Mouse (Mus musculus) liver, adult 2 months (tissue): ENCODE data around the gene Plekhg1. TPM values are rescaled to one million over a fixed set of nuclear protein-coding genes. Genes with fewer than 3 reads are reported as not detected.
A peak's percentile ranks its signal among the peaks of the same experiment; 100 is the strongest.

Source experiments
- DNase-seq: peaks from one replicate; pipeline ENCODE4 v3.0.0-alpha.2; 2011; ENCODE audit warnings: low read depth, low spot score; ENCODE audit errors: extremely low read depth
- H3K27ac ChIP-seq: fragments of 200-500 bp; replicated peaks from 2 replicates; pipeline ENCODE4 v1.5.1; 2012; ENCODE audit warnings: low read depth, mild to moderate bottlenecking, control low read depth, inconsistent platforms, low read length; ENCODE audit not compliant: insufficient read depth
- H3K27me3 ChIP-seq: fragments of 200-500 bp; 2 replicates; pipeline ENCODE4 v1.6.1; 2012; ENCODE audit warnings: mild to moderate bottlenecking, moderate library complexity, low read length, inconsistent platforms; ENCODE audit not compliant: control insufficient read depth, insufficient read depth
- H3K36me3 ChIP-seq: fragments of 200-500 bp; 2 replicates; pipeline ENCODE4 v1.6.1; 2012; ENCODE audit warnings: low read length, inconsistent platforms; ENCODE audit not compliant: control insufficient read depth, insufficient read depth
- H3K4me1 ChIP-seq: fragments of 200-500 bp; 2 replicates; pipeline ENCODE4 v1.6.1; 2011; ENCODE audit warnings: low read length; ENCODE audit not compliant: control insufficient read depth, insufficient read depth
- H3K4me3 ChIP-seq: fragments of 200-500 bp; 2 replicates; pipeline ENCODE4 v1.5.1; 2011; ENCODE audit warnings: low read depth, mild to moderate bottlenecking, control low read depth, low read length, moderate library complexity; ENCODE audit not compliant: insufficient read depth
- H3K79me2 ChIP-seq: fragments of 200-500 bp; 2 replicates; pipeline ENCODE4 v1.6.1; 2012; ENCODE audit warnings: inconsistent platforms, mild to moderate bottlenecking, low read length, moderate library complexity; ENCODE audit not compliant: control insufficient read depth, insufficient read depth
- H3K9ac ChIP-seq: fragments of 200-500 bp; 2 replicates; pipeline ENCODE4 v1.6.1; 2012; ENCODE audit warnings: low read depth, mild to moderate bottlenecking, control low read depth, inconsistent platforms, low read length
- CTCF ChIP-seq: fragments of 200-500 bp; IDR thresholded peaks from 2 replicates; pipeline ENCODE4 v1.5.1; 2011; ENCODE audit warnings: low read depth, low read length, control low read depth
- POLR2A ChIP-seq: fragments of 200-500 bp; IDR thresholded peaks from 2 replicates; pipeline ENCODE4 v1.6.1; 2011; ENCODE audit warnings: low read length, control low read depth; ENCODE audit not compliant: insufficient read depth; ENCODE audit errors: extremely low read depth
- WGBS: fragments of 180-500 bp; shearing (Covaris S2); methylation state at CpG from one replicate; pipeline ENCODE4 v1.1.7; 2018; 5-methylcytosine and 5-hydroxymethylcytosine counted together
- polyA plus RNA-seq: library from polyadenylated mRNA; depleted of rRNA; stranded (reverse); fragments of >200 nt; gene quantifications from 2 replicates; pipeline ENCODE4 v1.2.3, GENCODE M21; 2012
- total RNA-seq: library from RNA; depleted of rRNA; stranded (reverse); fragments of >200 nt; gene quantifications from 2 replicates; pipeline ENCODE4 v1.2.3, GENCODE M21; 2014

The Plekhg1 gene
- total and polyA plus RNA-seq, 2 experiments: 1.2 to 6.0 TPM

- H3K27ac ChIP-seq: no peak overlapping the region
- no peaks in the 10 kb centered on the region for H3K79me2 ChIP-seq
- WGBS: 29% methylated on average over 12 of the region's 12 CpGs
- no peak for DNase-seq
- no peak overlapping the region for H3K9ac ChIP-seq
- no peaks in the 10 kb centered on the region for H3K36me3 ChIP-seq
- 0 out of 2 replicates have a peak, but pooled peaks cover 2% of the 10 kb centered on the region for H3K4me1 ChIP-seq
- TF ChIP-seq CTCF (no peak), POLR2A (no peak)
- no peaks in the 10 kb centered on the region for H3K27me3 ChIP-seq
- H3K4me3 ChIP-seq: no peak overlapping the region
Measured at GRCm38 (mm10) chr10:3700225-3701073, 39.7 kb upstream of the Plekhg1 start.

GRCm38 (mm10) chr10:3701832-3702231 is 38.3 kb upstream of the Plekhg1 start:
- Histone ChIP-seq H3K4me1 (0 out of 2 replicates have a peak, but pooled peaks cover 2% of the 10 kb centered on the region), H3K4me3 (no peak overlapping the region), H3K27me3 (no peaks in the 10 kb centered on the region), H3K79me2 (no peaks in the 10 kb centered on the region), H3K9ac (no peak overlapping the region), H3K36me3 (no peaks in the 10 kb centered on the region), H3K27ac (peak overlapping the region; percentile 15)
- DNase-seq: no peak
- TF ChIP-seq POLR2A (no peak), CTCF (no peak)
- WGBS: 76% methylated on average over 4 of the region's 4 CpGs

GRCm38 (mm10) chr10:3702585-3702984 is 37.6 kb upstream of the Plekhg1 start:
- no peak for DNase-seq
- 0 out of 2 replicates have a peak, but pooled peaks cover 2% of the 10 kb centered on the region for H3K4me1 ChIP-seq
- no peak for TF ChIP-seq CTCF
- no peak for TF ChIP-seq POLR2A

GRCm38 (mm10) chr10:3706231-3706630 is 33.9 kb upstream of the Plekhg1 start:
- TF ChIP-seq CTCF (no peak), POLR2A (no peak)
- Histone ChIP-seq H3K4me1 (no peaks in the 10 kb centered on the region), H3K27ac (no peak overlapping the region), H3K79me2 (no peaks in the 10 kb centered on the region), H3K9ac (no peak overlapping the region), H3K4me3 (no peak overlapping the region), H3K27me3 (no peaks in the 10 kb centered on the region), H3K36me3 (no peaks in the 10 kb centered on the region)
- 19% methylated on average over 4 of the region's 4 CpGs for WGBS
- DNase-seq: peak; percentile 97

More at GRCm38 (mm10) chr10:3702585-3702984, 37.6 kb upstream of the Plekhg1 start:
- Histone ChIP-seq H3K27me3 (no peaks in the 10 kb centered on the region), H3K9ac (no peak overlapping the region), H3K79me2 (no peaks in the 10 kb centered on the region), H3K4me3 (no peak overlapping the region), H3K36me3 (no peaks in the 10 kb centered on the region), H3K27ac (no peak overlapping the region)
- WGBS: 93% methylated on average over 2 of the region's 2 CpGs

- H3K9ac ChIP-seq: no peak overlapping the region
- no peaks in the 10 kb centered on the region for H3K36me3 ChIP-seq
- no peak overlapping the region for H3K27ac ChIP-seq
- H3K4me3 ChIP-seq: no peak overlapping the region
- 87% methylated on average over 3 of the region's 3 CpGs for WGBS
- no peaks in the 10 kb centered on the region for H3K27me3 ChIP-seq
- TF ChIP-seq CTCF (no peak), POLR2A (no peak)
- no peaks in the 10 kb centered on the region for H3K79me2 ChIP-seq
- DNase-seq: no peak
- H3K4me1 ChIP-seq: no peaks in the 10 kb centered on the region
Measured at GRCm38 (mm10) chr10:3710081-3710480, 30.1 kb upstream of the Plekhg1 start.
